Mouse (Mus musculus): ENCODE results near the gene Chrm2.

Gene Chrm2

GRCm38 (mm10) chr6:36387612-36388400 lies at the start of gene Chrm2:
Chrm2 (plus strand) TSS chr6:36388084.
- no peak for DNase-seq (ENCODE audit: low spot score)

DNA sequence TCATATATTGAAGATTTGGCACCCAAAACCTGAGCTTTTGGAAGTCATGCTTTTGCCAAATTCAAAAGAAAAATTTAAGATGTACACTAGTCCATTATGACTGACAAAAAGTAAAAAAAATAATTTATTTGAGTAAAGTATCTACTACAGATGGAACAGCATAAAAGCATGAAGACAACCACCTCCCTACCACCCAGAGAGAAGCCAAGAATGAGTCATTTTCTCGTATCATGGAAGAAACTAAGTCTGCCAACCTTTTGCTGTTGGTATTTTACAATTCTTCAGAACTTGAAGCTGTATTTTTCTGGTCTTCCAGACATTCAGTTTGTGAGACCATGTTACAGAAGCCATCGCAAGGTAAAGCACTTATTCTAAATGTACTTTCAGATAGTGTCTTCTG lies 13.9 kb upstream of the Chrm2 start:
- no peak for DNase-seq (ENCODE audit: low spot score)

- DNase-seq (ENCODE audit: low spot score), result no peak
These were observed 9.9 kb upstream of the Chrm2 start for GRCm38 (mm10) chr6:36377936-36378335.

- DNase-seq (ENCODE audit: low spot score), result no peak
These were observed 3.8 kb upstream of the Chrm2 start for GRCm38 (mm10) chr6:36384102-36384501.

DNA sequence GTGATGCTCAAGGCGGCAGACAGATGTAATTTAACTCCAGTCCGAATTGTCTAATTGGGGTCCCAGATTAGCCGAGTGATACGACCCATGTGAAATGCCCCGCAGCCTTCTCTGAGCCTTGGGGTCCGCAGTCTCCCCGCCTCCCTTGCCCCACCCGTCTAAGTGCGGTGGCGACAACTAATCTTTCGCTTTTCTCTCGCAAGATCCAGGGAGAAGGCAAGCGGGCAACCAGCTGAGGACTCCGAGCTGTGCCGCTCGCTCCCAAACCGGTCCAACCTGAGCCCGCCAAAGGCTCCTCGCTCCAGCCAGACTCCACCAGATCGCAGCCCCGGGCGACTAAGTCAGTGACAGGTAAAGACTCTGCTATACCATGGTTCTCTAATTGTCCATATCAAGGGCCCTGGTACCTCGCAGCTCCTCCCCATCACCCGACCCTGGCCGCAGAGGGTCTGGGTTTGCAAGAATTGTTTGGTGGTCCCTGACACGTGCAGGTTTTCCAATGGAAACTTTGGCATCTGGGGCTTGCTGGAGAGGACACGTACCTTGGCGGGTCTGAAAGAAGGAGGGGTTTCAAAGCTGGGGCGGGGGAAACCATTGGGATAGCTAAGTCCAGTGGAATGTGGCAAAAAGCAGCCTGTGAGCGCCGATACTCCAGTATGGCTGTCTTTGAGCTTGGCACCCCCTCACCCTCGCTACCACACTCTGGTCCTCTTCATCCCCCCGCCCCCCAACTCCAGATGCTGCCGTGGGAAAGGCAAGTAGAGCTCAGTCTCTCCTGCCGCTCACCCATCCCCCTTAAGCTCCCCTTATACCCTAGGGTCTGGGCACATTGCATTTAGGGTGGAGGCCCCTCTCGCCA lies 746 bp downstream of the Chrm2 start:
- DNase-seq (ENCODE audit: low spot score), result no peak

DNA sequence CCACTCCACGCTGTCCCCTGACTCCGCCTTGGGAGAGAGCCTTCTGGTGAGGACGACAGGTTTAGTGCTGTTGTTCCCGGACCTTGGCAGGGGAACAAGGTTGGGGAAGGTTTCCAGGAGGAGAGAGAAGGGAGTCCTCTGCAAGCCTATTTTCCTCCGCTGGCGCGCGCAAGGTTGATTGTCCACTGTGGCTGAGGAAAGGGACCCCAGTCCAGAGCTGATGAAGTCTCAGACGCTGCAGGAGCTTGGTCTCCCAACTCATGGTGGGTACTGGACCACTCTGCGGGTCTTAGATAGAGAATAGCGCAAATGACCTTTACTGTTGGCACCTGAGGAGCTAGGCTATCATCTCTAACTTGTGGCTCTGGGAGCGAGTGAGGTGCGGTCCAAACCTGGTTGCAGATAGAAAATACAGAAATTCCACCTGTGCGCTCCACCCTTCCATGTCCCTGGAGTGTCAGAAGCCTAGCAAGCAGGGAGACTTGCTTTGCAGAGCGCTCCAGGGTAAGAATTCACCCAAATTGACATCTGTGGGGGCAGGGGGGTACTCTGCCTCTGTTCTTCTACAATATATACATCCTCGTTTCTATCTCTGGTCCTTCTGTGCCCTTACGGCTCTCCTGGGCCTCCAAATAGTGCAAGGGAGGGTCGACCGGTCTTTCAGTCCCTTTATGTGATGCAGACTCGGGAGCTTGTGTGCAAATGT lies 1.5 kb downstream of the Chrm2 start:
- no peak for DNase-seq (ENCODE audit: low spot score)

DNA sequence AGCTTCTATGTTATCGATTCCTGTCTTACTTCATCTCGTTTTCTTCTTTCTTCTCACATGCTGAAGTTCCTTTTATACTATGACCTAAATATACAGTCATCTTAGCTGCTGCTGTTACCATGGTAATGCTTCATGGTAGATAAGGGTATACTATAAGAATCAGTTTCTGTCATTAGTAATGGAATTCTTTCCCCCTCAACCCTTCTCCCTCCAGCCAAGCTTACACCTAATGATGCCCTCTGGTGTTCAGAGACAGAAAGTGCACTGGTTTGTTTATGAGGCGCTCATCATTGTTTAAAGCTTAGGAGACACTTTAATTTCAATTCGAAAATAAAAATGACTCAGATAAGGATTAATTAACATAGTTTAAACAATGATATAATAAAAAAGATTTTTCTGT lies 5.8 kb downstream of the Chrm2 start:
- DNase-seq (ENCODE audit: low spot score), result no peak

GRCm38 (mm10) chr6:36405139-36405538 lies 17.3 kb downstream of the Chrm2 start:
- no peak for DNase-seq (ENCODE audit: low spot score)

- no peak for DNase-seq (ENCODE audit: low spot score)
These were observed 21.1 kb downstream of the Chrm2 start for GRCm38 (mm10) chr6:36409016-36409415.

- DNase-seq (ENCODE audit: low spot score), result no peak
These were observed 22.2 kb downstream of the Chrm2 start for GRCm38 (mm10) chr6:36410057-36410456.

- no peak for DNase-seq (ENCODE audit: low spot score)
These were observed 31.8 kb downstream of the Chrm2 start for GRCm38 (mm10) chr6:36419716-36420115.

DNA sequence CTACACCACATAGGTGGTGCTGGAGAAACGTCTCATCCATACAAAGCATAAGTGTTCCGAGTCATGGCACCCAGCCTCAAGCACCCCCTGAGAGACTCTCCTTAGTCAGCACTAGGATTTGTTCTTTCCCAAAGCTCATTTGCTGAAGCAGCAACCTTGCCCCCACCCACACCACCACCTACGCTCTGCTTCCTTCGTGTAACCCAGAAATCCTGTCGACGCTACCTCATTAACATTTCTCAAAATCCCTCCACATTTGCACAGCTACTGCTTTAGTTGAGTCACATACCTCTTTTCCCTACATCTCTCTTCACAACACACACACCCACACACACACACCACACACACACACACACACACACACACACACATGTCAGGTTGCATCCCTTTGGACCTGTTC lies 50.1 kb downstream of the Chrm2 start:
- DNase-seq (ENCODE audit: low spot score), result no peak

DNA sequence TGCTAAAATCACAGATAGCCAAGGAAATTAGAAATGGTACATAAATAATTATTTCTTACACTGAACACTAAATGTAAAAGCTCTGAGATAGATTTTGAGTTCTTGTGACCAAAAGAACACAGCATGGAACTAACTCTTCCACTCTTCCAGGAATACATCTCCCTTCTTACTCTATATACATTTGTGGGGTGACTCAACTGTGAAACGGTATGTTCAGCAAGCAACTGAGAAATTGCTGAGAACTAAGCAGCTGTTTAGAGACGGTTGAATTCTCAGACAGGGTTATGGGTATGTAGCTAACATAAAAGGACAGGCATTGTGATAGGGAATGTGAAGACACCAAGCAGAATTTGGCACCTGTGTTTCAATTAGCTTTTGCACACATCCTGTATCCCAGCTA lies 51.3 kb downstream of the Chrm2 start:
- no peak for DNase-seq (ENCODE audit: low spot score)

DNA sequence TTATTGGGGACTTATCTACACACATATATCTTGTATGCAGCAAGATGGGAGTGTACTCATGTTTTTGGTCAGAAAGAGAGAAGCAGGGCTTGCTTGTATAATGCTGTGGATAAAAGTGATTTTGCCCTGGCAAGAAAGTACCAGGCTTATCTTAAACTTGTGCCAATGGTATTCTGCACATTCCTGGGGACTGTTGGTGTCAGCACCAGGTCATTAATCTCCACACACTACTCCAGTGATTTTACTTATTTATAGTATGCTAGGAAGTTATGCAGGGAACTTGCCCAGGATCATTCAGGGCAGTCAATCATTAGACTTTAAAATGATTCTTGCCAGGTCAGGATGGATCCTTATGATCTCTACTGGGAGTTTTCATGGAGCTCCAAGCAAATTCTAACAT lies 63.6 kb downstream of the Chrm2 start:
- DNase-seq (ENCODE audit: low spot score), result no peak

- DNase-seq (ENCODE audit: low spot score), result no peak
These were observed 67.2 kb downstream of the Chrm2 start for GRCm38 (mm10) chr6:36455071-36455470.

- DNase-seq (ENCODE audit: low spot score), result no peak
These were observed 69.1 kb downstream of the Chrm2 start for GRCm38 (mm10) chr6:36457015-36457414.

- DNase-seq (ENCODE audit: low spot score), result no peak
These were observed 76.1 kb downstream of the Chrm2 start for GRCm38 (mm10) chr6:36464008-36464407.

DNA sequence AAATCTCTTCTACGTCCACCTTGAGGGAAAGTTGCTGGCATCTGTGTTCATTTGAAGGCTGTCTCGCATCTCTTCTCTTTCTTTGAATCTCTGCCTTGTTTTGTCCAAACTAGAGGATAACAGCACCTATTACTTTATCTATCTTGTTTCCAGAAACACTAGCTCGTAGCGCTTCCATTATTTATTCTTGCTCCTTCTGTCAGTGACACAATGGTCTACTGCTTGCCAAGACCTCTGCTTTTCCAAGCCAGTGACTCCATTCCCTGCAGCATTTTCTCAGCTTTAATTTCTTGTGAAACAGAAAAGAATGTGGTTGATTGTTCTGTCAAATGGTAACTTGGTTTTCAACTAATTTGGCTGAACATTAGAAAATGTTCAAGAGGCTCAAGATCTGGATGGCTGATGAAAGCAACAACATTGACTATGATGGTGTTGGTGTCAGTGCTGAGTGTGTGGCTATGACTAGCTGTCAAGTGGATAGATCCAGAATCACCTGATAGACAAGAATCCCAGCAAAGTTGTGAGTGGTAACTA lies 96.3 kb downstream of the Chrm2 start:
- DNase-seq (ENCODE audit: low spot score), result no peak

DNA sequence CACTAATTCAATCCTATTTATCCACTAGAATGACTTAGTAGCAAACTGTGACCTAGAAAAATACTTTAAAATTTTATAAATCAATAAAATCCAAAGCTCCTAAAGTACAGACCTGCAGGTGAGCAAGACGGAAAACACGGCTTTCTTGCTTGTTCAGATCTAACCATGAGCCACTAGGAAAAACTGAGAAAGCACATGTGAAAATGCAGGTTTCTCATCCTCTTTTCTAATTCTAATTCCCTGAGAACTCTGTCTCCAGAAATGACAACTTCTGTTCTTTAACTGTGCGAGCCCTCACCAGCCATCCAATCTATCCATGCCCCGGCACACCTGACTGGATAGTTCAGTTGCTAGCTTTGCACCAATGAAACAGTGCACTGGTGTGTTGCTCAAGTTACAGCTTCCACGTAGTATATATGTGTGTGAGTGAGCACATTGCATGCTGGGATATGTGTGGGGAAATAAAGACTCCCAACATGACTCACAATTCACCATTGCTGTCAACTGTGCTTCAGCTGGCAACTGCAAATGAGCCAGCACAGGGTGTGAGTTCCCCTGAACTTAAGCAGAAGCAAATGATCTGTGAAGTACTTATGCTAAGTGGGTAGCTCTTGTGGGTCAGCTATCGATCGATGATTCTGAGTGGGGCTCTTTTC lies 119.3 kb downstream of the Chrm2 start:
- DNase-seq (ENCODE audit: low spot score), result no peak

DNA sequence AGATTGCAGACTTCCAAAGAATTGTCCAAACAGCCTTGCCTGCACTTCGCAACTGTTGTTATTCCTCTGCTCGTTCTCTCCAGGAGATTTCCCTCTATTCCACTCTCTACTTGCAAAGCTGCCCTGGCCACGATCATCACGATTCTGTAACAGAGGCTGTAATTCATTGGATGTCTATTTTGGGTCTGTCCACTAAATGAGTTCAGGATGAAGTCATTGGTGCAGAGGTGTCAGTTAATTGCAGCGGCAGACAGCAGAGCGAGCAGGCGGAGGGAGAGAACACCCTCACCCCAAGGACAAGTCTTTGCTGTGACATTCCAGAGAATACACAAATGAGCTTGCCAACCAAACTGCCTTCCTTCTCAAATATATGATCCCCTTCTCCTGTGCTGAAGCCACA lies 120.1 kb downstream of the Chrm2 start:
- no peak for DNase-seq (ENCODE audit: low spot score)

GRCm38 (mm10) chr6:36508469-36508868 lies 120.6 kb downstream of the Chrm2 start:
- no peak for DNase-seq (ENCODE audit: low spot score)

DNA sequence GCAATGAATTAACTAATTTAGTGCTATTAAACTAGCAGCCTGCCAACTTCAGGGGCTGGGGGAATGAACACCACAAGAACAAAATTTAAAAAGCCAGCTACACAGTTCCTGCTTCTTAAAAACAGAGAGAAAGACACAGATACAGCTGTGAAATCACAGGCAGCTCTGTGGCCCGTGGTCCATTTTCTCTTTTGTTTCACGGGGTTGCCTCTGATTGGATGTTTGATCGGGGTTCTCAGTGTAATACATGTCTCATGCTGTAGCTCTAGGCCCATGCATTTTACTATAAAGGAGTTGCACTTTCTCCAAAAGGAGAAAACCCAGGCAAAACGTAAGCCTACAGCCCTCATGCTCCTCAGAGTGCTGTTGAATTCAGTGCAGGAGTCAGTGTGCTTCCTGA lies 128.6 kb downstream of the Chrm2 start:
- no peak for DNase-seq (ENCODE audit: low spot score)

Data from yolk sac, embryonic 10.5 days (tissue).